Mouse (Mus musculus): Measurements from ENCODE around the gene Ttc7b. TPM values are rescaled to one million over a fixed set of nuclear protein-coding genes. Genes with fewer than 3 reads are reported as not detected.

The Ttc7b gene
- total and polyA plus RNA-seq, 3 experiments, result 11.7 to 23.7 TPM; not detected in 1

GRCm38 (mm10) chr12:100381941-100382340 is 138.7 kb downstream of the Ttc7b start:
- Histone ChIP-seq H3K4me1 (ENCODE audit: control insufficient read depth in 1 of 2, insufficient read depth in 2 of 2, low read length in 2 of 2) (no peaks in the 10 kb centered on the region), H3K27me3 (ENCODE audit: control insufficient read depth in 1 of 2, insufficient read depth in 2 of 2, low read length in 2 of 2) (no peaks in the 10 kb centered on the region), H3K36me3 (ENCODE audit: control insufficient read depth in 1 of 2, insufficient read depth in 2 of 2, low read length in 2 of 2) (peaks cover 0 to 6% of the 10 kb centered on the region in 2 experiments; a peak in 2 of 4 replicates), H3K27ac (ENCODE audit: control insufficient read depth, low read depth, low read length) (no peak overlapping the region), H3K9ac (ENCODE audit: control insufficient read depth, low read depth, low read length, poor library complexity, severe bottlenecking) (no peak overlapping the region), H3K9me3 (replicated peaks; ENCODE audit: insufficient read depth, low read length) (no peaks in the 10 kb centered on the region), H3K79me2 (ENCODE audit: control insufficient read depth, insufficient read depth, low read length, poor library complexity) (no peaks in the 10 kb centered on the region), H3K4me3 (ENCODE audit: control insufficient read depth in 1 of 2, insufficient read depth in 1 of 2, low read depth in 2 of 2, low read length in 2 of 2) (no peak overlapping the region)
- no peak for TF ChIP-seq ZKSCAN1 (IDR thresholded peaks at IDR 0.05; ENCODE audit: low read depth, low read length)
- no peak for TF ChIP-seq TBP (IDR thresholded peaks at IDR 0.05; ENCODE audit: low read depth, low read length)
- TF ChIP-seq HCFC1 (IDR thresholded peaks at IDR 0.05; ENCODE audit: low read depth, low read length), result no peak
- TF ChIP-seq RCOR1 (IDR thresholded peaks at IDR 0.05; ENCODE audit: low read depth, low read length), result no peak
- no peak for TF ChIP-seq ELF1 (IDR thresholded peaks at IDR 0.05; ENCODE audit: low read depth, low read length)
- no peak for TF ChIP-seq ZNF384 (IDR thresholded peaks at IDR 0.05; ENCODE audit: low read depth, low read length)
- DNase-seq (ENCODE audit: low read depth, low spot score), result no peak

- H3K27me3 ChIP-seq (ENCODE audit: control insufficient read depth in 1 of 2, insufficient read depth in 2 of 2, low read length in 2 of 2), result no peaks in the 10 kb centered on the region
- H3K9me3 ChIP-seq (replicated peaks; ENCODE audit: insufficient read depth, low read length), result no peaks in the 10 kb centered on the region
- no peak overlapping the region for H3K4me3 ChIP-seq (ENCODE audit: control insufficient read depth in 1 of 2, insufficient read depth in 1 of 2, low read depth in 2 of 2, low read length in 2 of 2)
- DNase-seq (ENCODE audit: low read depth, low spot score), result no peak
- H3K36me3 ChIP-seq (ENCODE audit: control insufficient read depth in 1 of 2, insufficient read depth in 2 of 2, low read length in 2 of 2), result peaks cover 0 to 4% of the 10 kb centered on the region in 2 experiments; a peak in 1 of 4 replicates
- H3K4me1 ChIP-seq (ENCODE audit: control insufficient read depth in 1 of 2, insufficient read depth in 2 of 2, low read length in 2 of 2), result no peaks in the 10 kb centered on the region
- TF ChIP-seq CHD2 (IDR thresholded peaks at IDR 0.05; ENCODE audit: low read length) (no peak), POLR2A (IDR thresholded peaks at IDR 0.05; ENCODE audit: control insufficient read depth in 1 of 2, insufficient read depth in 1 of 2, low read depth in 1 of 2, low read length in 2 of 2, poor library complexity in 1 of 2) (no peak), CTCF (IDR thresholded peaks at IDR 0.05 in 2 of 3, conservative IDR thresholded peaks at IDR 0.05 in 1 of 3; ENCODE audit: control insufficient read depth in 1 of 3, insufficient read depth in 1 of 3, low read depth in 2 of 3, low read length in 3 of 3, poor library complexity in 1 of 3, severe bottlenecking in 1 of 3) (no peak), USF2 (IDR thresholded peaks at IDR 0.05; ENCODE audit: borderline replicate concordance in 1 of 2, insufficient read depth in 1 of 2, low read depth in 1 of 2, low read length in 2 of 2) (no peak), ZMIZ1 (IDR thresholded peaks at IDR 0.05; ENCODE audit: low read depth, low read length) (no peak), ZC3H11A (IDR thresholded peaks at IDR 0.05; ENCODE audit: low read depth, low read length) (no peak), USF1 (IDR thresholded peaks at IDR 0.05; ENCODE audit: low read depth, low read length) (no peak), SMC3 (IDR thresholded peaks at IDR 0.05; ENCODE audit: low read depth, low read length) (no peak), MEF2A (IDR thresholded peaks at IDR 0.05; ENCODE audit: extremely low read depth, insufficient replicate concordance, low read depth, low read length, poor library complexity, severe bottlenecking) (no peak), TCF12 (IDR thresholded peaks at IDR 0.05; ENCODE audit: low read depth, low read length) (no peak), NELFE (IDR thresholded peaks at IDR 0.05; ENCODE audit: low read depth, low read length) (no peak), KAT2A (conservative IDR thresholded peaks at IDR 0.05; ENCODE audit: low read depth, low read length) (no peak)
- H3K27ac ChIP-seq (ENCODE audit: control insufficient read depth, low read depth, low read length), result no peak overlapping the region
- H3K9ac ChIP-seq (ENCODE audit: control insufficient read depth, low read depth, low read length, poor library complexity, severe bottlenecking), result no peak overlapping the region
- no peaks in the 10 kb centered on the region for H3K79me2 ChIP-seq (ENCODE audit: control insufficient read depth, insufficient read depth, low read length, poor library complexity)
These were observed 139.8 kb downstream of the Ttc7b start for GRCm38 (mm10) chr12:100380697-100381291.
